Mouse (Mus musculus) brown adipose tissue, adult 24 weeks (tissue): ENCODE data around the gene 2900011O08Rik. TPM values are rescaled to one million over a fixed set of nuclear protein-coding genes. Genes with fewer than 3 reads are reported as not detected.

Experiments used
- H3K27ac ChIP-seq: fragments of 200-500 bp; replicated peaks from 2 replicates; pipeline ENCODE4 v1.5.1; 2012; ENCODE audit warnings: low read depth, mild to moderate bottlenecking, low read length
- H3K4me1 ChIP-seq: fragments of 200-500 bp; 2 replicates; pipeline ENCODE4 v1.6.1; 2012; ENCODE audit warnings: low read length, mixed read lengths; ENCODE audit not compliant: control insufficient read depth, insufficient read depth, insufficient read length
- H3K4me3 ChIP-seq: fragments of 200-500 bp; 2 replicates; pipeline ENCODE4 v1.5.1; 2012; ENCODE audit warnings: low read depth, mild to moderate bottlenecking, low read length, moderate library complexity; ENCODE audit not compliant: insufficient read depth
- polyA plus RNA-seq: library from polyadenylated mRNA; stranded (reverse); fragments of >200 nt; gene quantifications from 2 replicates; pipeline ENCODE4 v1.2.4, GENCODE M21; 2012; ENCODE audit not compliant: missing spikeins, insufficient read depth, insufficient read length

2900011O08Rik gene
- polyA plus RNA-seq, 1 experiment: not detected

- H3K4me3 ChIP-seq: no peak overlapping the region
- no peaks in the 10 kb centered on the region for H3K4me1 ChIP-seq
- no peak overlapping the region for H3K27ac ChIP-seq
Measured at GRCm38 (mm10) chr16:14082925-14083324, 96.5 kb downstream of the 2900011O08Rik start.

GRCm38 (mm10) chr16:14088249-14088648 is 101.8 kb downstream of the 2900011O08Rik start:
- Histone ChIP-seq H3K4me3 (no peak overlapping the region), H3K27ac (no peak overlapping the region), H3K4me1 (no peaks in the 10 kb centered on the region)

DNA sequence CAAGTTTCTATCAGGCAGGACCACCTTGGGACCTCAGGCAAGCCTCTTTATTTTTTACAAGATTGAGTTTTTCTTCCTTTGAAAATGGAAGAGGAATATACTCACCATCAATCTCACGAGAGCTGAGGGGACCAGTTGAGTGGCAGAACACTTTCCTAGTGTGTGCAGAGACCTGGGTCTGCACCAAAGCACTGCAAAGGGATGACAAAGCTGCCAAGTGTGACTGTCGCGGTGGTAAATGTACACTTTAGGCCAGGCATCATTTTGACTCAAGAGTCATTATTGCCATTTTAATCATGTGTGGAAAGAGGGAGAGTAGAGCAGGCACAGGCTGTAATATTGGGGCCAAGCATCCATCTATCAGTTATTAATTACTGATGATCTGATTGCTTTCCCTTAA is 102.9 kb downstream of the 2900011O08Rik start:
- Histone ChIP-seq H3K4me1 (no peaks in the 10 kb centered on the region), H3K27ac (no peak overlapping the region), H3K4me3 (no peak overlapping the region)

- H3K27ac ChIP-seq: no peak overlapping the region
- H3K4me1 ChIP-seq: no peaks in the 10 kb centered on the region
- H3K4me3 ChIP-seq: no peak overlapping the region
Measured at GRCm38 (mm10) chr16:14091771-14092170, 105.4 kb downstream of the 2900011O08Rik start.

DNA sequence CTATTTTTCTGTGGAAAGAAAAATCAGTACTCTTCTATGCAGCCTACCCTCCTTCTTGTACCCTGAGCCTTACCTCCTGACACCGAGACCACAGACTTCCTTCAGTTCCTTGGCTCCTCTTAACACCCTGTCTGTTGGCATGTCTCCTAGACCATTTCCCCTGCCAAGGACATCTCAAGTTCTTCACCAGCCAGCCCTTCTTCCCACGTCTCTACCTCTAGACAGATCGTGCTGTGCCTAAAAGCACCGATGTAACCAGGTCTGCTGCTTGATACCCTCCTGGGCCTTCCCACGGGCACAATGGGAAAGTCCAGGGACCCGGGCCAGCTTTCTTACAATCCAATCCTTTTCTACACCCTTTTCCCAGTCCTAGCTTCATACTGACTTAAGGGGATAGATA is 119.5 kb downstream of the 2900011O08Rik start:
- no peak overlapping the region for H3K4me3 ChIP-seq
- H3K4me1 ChIP-seq: no peaks in the 10 kb centered on the region
- H3K27ac ChIP-seq: no peak overlapping the region

GRCm38 (mm10) chr16:14109651-14110230 is 123.3 kb downstream of the 2900011O08Rik start:
- H3K27ac ChIP-seq: no peak overlapping the region
- H3K4me3 ChIP-seq: no peak overlapping the region
- no peaks in the 10 kb centered on the region for H3K4me1 ChIP-seq

- Histone ChIP-seq H3K27ac (no peak overlapping the region; the same call in 1 of the 2 replicates), H3K4me3 (no peak overlapping the region), H3K4me1 (no peaks in the 10 kb centered on the region)
Measured at GRCm38 (mm10) chr16:14110922-14111321, 124.5 kb downstream of the 2900011O08Rik start.

GRCm38 (mm10) chr16:14112133-14112532 is 125.7 kb downstream of the 2900011O08Rik start:
- H3K4me1 ChIP-seq: no peaks in the 10 kb centered on the region
- H3K4me3 ChIP-seq: no peak overlapping the region
- H3K27ac ChIP-seq: peak overlapping the region; percentile 34

- Histone ChIP-seq H3K4me3 (no peak overlapping the region), H3K27ac (peak overlapping the region; percentile 34; the same call in 1 of the 2 replicates), H3K4me1 (no peaks in the 10 kb centered on the region)
Measured at GRCm38 (mm10) chr16:14112742-14113141, 126.3 kb downstream of the 2900011O08Rik start.

DNA sequence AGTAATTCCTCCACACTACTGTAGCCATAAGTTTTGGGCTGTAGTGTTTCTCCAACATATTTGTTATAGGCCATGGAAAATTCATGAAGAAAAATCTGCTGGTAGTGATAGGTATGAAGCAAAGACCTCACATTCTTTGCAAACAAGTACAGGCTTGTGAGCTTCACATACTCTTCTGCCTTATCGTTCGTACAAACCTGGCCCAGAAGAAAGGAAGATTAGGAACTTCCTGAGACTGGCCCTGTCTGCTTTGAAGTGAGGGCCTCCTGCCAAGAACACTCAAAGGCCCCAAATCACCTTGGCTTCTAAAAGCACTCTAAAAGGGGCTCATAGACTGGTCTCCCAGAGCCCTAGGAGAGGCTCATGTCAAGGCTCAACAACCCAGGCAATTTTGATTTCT is 130.9 kb downstream of the 2900011O08Rik start:
- no peak overlapping the region for H3K27ac ChIP-seq
- no peaks in the 10 kb centered on the region for H3K4me1 ChIP-seq
- no peak overlapping the region for H3K4me3 ChIP-seq

DNA sequence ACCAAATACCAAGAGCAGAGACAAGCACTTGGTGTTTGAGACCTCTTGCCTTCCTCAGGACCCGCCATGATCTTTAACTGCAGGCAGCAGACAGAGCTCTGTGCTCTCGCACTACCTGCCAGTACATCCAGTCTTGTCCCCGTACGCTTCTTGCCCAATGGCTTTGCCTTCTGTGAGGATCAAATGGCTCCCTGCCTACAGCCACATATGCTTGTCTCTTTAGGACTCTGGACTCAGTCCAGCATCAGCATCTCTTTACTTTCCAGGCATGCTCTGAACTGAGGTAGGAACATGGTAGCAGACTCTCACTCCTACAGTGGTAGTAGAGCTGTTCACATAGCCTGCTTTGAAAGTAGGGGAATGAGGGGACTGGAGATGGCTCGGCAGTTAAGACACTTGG is 134.5 kb downstream of the 2900011O08Rik start:
- Histone ChIP-seq H3K4me3 (no peak overlapping the region), H3K4me1 (no peaks in the 10 kb centered on the region), H3K27ac (no peak overlapping the region)

GRCm38 (mm10) chr16:14121563-14121962 is 135.2 kb downstream of the 2900011O08Rik start:
- Histone ChIP-seq H3K4me1 (no peaks in the 10 kb centered on the region), H3K27ac (no peak overlapping the region), H3K4me3 (no peak overlapping the region)

DNA sequence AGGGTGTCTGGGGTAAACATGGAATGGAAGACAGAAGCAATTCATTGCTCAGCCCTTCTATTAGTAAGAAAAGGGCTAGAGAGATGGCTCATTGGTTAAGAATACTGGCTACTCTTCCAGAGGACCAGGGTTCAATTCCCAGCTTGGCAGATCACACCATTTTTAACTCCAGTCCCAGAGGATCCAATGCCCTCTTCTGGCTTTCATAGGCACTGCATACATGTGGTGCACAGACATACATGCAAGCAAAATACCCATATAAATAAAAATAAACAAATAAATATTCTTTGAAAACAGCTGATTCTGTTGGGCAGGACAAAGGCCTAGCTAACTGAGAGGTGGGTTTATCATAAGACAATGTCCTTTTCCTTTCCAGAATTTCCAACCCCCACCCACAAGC is 136.2 kb downstream of the 2900011O08Rik start:
- no peaks in the 10 kb centered on the region for H3K4me1 ChIP-seq
- H3K27ac ChIP-seq: no peak overlapping the region
- no peak overlapping the region for H3K4me3 ChIP-seq

- Histone ChIP-seq H3K4me3 (no peak overlapping the region), H3K4me1 (no peaks in the 10 kb centered on the region), H3K27ac (no peak overlapping the region)
Measured at GRCm38 (mm10) chr16:14123901-14124300, 137.5 kb downstream of the 2900011O08Rik start.

GRCm38 (mm10) chr16:14124709-14125108 is 138.3 kb downstream of the 2900011O08Rik start:
- no peak overlapping the region for H3K4me3 ChIP-seq
- H3K27ac ChIP-seq: no peak overlapping the region
- H3K4me1 ChIP-seq: no peaks in the 10 kb centered on the region

DNA sequence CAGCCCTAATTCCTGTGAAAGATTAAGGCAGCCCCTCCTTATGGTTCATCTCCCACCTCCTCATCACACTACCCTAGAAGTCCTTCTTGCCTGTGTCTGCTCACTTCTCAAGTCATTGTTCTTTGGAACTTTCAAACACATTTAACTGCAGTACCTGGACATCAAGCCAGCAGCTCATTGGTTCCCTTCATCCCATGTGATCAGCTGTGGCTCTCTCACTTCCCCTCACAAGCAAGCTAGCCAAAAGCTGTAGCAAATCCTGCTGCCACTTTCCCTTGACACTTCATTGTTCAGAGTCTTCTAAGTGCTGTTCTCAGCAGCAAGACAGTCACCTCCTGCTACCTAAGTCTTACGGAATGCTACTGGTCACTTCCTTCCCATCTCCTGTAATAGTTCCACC is 138.8 kb downstream of the 2900011O08Rik start:
- H3K4me3 ChIP-seq: no peak overlapping the region
- H3K27ac ChIP-seq: no peak overlapping the region
- no peaks in the 10 kb centered on the region for H3K4me1 ChIP-seq
